Mouse (Mus musculus) erythroblast, embryonic 14.5 days (primary cell): ENCODE data around the gene Gsta3.

Experiments
- GATA1 ChIP-seq: IDR thresholded peaks from 2 replicates; pipeline ENCODE4 v1.6.1; 2012; ENCODE audit warnings: low read length, inconsistent platforms, mixed read lengths
- TAL1 ChIP-seq: IDR thresholded peaks from 3 replicates; pipeline ENCODE4 v1.6.1; 2012; ENCODE audit warnings: low read length, inconsistent platforms, mixed read lengths

DNA sequence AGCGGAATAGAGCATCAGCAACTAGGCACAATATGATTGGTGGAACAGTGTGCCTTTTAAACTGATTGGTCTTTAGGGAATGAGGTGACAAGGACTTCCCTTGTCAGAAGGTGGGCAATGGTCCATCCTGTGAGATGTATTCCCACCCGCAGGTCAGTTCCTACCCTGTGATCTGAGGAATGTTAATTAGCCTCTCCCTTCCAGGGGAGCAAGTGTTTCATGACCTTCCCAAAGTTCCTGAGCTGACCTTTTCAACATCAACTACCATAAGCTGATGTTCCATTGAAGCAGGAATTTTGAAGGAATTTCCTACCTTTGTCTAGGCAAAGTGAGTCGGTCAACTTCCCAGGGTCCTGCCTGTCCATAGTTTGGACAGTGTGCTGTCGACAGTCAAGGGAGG is 13.5 kb downstream of the Gsta3 start:
- TF ChIP-seq GATA1 = no peak
- no peak for TF ChIP-seq TAL1
